Mouse (Mus musculus) c-Kit-positive CD71-positive TER-119-positive erythroid progenitor cells, embryonic 14.5 days (primary cell): Measurements from ENCODE around the gene Ppil1.

Experiments
- DNase-seq: peaks from one replicate; pipeline ENCODE4 v3.0.0-alpha.2; 2013; ENCODE audit warnings: low spot score

The Ppil1 gene

DNA sequence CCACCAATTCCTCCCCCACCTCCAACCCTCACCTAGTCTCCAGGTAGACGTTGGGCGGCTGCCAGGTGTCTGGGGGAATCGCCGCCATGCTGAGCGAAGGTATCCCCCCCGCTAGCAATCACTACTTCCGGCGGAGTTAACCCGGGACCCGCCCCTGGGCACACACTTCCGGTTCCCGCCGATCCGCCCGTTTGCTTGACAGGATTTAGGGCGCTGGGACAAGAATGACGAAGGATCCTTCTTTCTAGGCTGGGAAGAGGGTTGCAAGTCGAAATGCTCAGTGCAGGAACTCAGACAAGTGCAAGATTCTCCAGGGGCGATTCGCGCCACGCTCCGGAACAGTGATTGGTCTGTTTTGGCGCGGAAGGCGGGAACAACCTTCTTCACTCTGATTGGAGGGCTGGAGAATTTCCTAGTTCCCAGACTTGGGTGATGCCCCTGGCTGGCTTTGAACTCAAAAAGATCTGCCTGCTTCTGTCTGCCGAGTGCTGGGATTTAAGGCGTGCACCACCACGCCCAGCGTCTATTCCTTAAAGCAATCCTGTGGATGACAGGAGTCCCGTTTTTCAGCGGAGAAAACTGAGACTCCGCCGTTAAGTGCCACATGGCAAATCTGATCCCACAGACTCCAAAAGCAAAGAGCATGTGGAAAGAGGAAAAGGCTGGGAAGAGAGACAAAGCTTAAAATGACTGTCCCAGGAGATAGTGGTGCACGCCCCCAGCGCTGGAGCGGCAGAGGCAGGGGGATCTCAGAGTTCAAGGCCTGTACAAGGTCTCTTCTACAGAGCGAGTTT lies at the start of gene Ppil1:
Ppil1 (minus strand) TSS at position 347 of the 794 bp plus-strand sequence.
- DNase-seq: peak; percentile 85

- DNase-seq: peak; percentile 29
Observed at GRCm38 (mm10) chr17:29313300-29313699, 49.3 kb upstream of the Ppil1 start.

DNA sequence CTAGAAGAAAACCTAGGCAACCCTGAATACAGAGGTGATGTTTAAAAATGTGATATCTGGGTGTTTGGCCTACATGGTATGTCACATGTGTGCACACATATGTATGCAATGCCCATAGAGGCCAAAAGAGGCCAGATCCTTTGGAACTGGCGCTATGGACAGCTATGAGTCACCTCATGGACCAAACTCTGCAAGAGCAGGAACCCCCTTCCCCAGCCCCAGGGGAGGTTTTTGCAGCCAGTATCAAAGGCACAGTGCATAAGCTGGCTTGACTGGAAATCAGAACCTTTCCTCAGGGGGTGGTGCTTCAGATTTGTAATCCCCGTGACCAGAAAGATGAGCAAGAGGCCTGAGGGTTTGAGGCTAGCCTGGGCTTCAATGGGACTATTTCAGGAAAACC lies 48.1 kb upstream of the Ppil1 start:
- DNase-seq: no peak

GRCm38 (mm10) chr17:29311602-29312001 lies 47.6 kb upstream of the Ppil1 start:
- DNase-seq: no peak

- DNase-seq: no peak
Observed at GRCm38 (mm10) chr17:29310056-29310623, 46.2 kb upstream of the Ppil1 start.

DNA sequence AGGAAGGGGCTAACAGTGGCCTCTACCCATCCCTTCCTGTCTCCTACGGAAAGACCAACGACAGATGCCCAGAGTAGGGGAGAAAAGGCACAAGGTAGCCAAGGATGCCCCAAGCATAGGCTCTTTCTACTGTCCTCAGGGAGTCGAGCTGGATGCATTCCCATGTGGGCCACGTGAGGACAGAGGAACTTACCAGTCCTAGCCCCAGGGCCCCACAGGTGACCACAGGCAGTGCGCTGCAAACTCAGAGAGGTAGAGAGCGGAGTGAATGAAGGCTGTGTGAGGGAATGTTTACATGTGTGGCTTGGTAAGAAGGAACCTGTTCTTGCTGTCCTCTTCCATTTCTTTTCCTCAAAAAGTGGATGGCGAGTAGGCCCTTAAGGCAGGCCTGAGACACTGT lies 41.9 kb upstream of the Ppil1 start:
- DNase-seq: no peak

DNA sequence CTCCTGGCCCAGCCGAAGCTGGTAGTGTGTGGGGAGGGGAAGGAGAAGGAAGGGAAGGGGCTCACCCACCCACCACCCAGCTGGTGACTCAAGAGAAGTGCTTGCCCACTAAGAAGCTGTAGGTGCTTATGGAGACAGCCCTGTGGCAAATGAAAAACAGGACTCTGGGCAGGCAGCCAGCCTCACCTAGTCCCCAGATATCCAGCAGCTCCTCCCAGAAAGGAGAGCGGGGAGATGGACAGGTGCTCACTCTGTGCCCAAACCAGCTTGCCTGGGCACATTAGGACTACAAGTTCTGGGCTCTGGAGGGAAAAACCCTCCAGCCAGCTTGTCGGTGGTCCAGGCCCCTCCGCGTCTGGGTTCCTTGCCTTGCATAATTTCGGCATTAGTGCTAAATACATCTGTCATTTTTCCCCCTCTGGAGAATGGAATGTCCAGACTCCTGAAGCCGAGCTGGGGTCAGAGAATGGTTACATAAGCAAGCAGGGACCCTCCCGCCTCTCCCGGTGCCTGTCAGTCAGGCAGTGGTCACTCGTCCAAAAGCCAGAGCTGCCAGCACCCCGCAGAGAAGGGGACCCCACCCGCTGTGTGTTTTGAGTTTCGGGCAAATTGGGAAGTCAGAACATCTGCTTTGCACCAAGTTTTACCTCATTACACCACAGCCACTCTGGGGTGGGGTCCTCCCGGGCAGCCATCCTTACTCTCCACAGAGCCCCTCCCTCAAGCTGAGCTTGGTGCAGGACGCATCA lies 41.2 kb upstream of the Ppil1 start:
- DNase-seq: no peak

DNA sequence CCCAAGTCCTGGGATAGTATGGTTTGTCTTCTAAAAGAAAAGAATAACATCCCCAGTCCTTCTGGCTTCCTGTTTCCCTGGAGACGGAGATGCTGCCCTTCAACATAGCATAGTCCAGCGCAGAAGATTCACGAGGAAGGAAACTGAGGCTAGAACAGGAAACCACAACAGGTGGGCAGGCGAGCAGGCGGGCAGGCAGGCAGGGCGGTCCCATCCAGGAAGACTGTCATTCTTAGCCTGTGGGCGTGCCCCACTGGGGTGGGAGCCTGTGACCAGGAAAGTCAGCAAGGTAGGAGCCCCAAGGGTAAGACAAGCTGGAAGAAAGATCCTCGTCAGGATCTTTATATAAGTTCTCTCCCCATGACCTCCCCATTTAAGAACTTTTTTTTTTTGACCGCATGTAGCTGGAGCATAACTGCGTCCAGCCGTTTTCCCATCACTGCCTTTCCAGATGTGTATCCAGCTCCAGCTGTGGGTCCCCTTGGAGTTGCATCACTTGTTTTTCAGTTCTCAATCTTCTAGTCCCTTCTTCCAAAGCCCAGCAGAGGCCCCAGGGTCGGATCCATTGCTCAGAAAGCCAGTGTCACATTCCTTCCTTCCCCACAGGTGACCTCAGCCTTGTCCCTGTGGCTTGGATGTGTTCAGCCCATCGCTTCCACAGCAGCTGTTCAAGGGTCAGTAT lies 40.5 kb upstream of the Ppil1 start:
- no peak for DNase-seq

GRCm38 (mm10) chr17:29303856-29304255 lies 39.9 kb upstream of the Ppil1 start:
- DNase-seq: no peak

GRCm38 (mm10) chr17:29303087-29303486 lies 39.1 kb upstream of the Ppil1 start:
- DNase-seq: no peak

GRCm38 (mm10) chr17:29302149-29302548 lies 38.2 kb upstream of the Ppil1 start:
- no peak for DNase-seq

GRCm38 (mm10) chr17:29301421-29301820 lies 37.4 kb upstream of the Ppil1 start:
- DNase-seq: no peak

DNA sequence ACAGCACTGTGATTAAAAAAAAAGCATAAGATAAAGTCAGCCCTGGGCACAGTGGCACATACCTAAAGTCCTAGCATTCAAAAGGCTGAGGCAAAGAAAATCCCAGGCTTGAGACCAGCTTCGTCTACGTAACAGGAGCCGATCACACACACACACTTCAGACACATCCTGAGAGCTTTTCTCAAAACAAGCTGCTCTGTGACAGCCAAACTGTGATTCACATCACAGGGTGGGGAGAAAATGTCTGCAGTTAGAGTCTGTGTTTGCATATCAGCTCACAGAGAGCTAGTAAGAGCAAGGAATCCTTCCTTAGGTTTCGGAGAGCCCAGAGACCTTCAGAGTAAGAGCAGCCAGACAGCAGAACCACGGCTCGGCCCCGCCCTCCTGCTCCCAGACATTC lies 36.9 kb upstream of the Ppil1 start:
- no peak for DNase-seq

- DNase-seq: no peak
Observed at GRCm38 (mm10) chr17:29299282-29299681, 35.3 kb upstream of the Ppil1 start.

- no peak for DNase-seq
Observed at GRCm38 (mm10) chr17:29297813-29298212, 33.8 kb upstream of the Ppil1 start.

GRCm38 (mm10) chr17:29297321-29297720 lies 33.3 kb upstream of the Ppil1 start:
- DNase-seq: no peak

GRCm38 (mm10) chr17:29295835-29296234 lies 31.8 kb upstream of the Ppil1 start:
- DNase-seq: no peak

GRCm38 (mm10) chr17:29293807-29294605 lies 30.0 kb upstream of the Ppil1 start:
- DNase-seq: no peak

DNA sequence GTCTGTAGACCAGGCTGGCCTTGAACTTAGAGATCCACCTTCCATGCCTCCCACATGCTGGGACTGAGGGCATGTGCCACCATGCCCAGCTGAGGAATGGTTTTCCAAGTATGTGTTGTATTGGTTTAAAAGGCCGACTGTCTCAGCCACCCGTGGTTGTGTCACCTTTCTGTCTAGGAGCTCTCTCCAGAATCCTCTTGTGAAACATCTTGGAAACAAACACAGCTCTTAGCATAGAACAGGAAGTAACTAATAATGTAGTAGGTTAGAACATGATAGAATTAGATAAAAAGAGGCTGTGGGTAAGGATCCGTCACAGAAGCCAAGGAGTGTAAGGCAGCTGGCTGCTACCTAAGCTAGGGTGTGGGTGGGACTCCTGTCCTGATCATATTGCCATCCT lies 29.0 kb upstream of the Ppil1 start:
- DNase-seq: no peak

GRCm38 (mm10) chr17:29291793-29292192 lies 27.8 kb upstream of the Ppil1 start:
- no peak for DNase-seq

GRCm38 (mm10) chr17:29282216-29282952 lies 18.4 kb upstream of the Ppil1 start:
- no peak for DNase-seq
